Mouse (Mus musculus) kidney, adult 2 months (tissue): ENCODE data around the gene Sort1. TPM values are rescaled to one million over a fixed set of nuclear protein-coding genes. Genes with fewer than 3 reads are reported as not detected.

Experiments used
- DNase-seq: peaks from one replicate; pipeline ENCODE4 v3.0.0; 2021
- H3K27ac ChIP-seq: fragments of 200-500 bp; 2 replicates; pipeline ENCODE4 v1.5.1; 2012; ENCODE audit warnings: low read depth, low read length, control low read depth, inconsistent platforms; ENCODE audit not compliant: insufficient read depth
- H3K27me3 ChIP-seq: fragments of 200-500 bp; replicated peaks from 2 replicates; pipeline ENCODE4 v1.6.1; 2012; ENCODE audit warnings: mild to moderate bottlenecking, moderate library complexity, low read length, inconsistent platforms; ENCODE audit not compliant: control insufficient read depth, insufficient read depth
- H3K36me3 ChIP-seq: fragments of 200-500 bp; 2 replicates; pipeline ENCODE4 v1.6.1; 2012; ENCODE audit warnings: mild to moderate bottlenecking, moderate library complexity, low read length, inconsistent platforms; ENCODE audit not compliant: control insufficient read depth, insufficient read depth
- H3K4me1 ChIP-seq: fragments of 200-500 bp; 2 replicates; pipeline ENCODE4 v1.6.1; 2011; ENCODE audit warnings: low read length; ENCODE audit not compliant: control insufficient read depth, insufficient read depth
- H3K4me3 ChIP-seq: fragments of 200-500 bp; 2 replicates; pipeline ENCODE4 v1.5.1; 2011; ENCODE audit warnings: mild to moderate bottlenecking, low read depth, low read length, control low read depth; ENCODE audit not compliant: insufficient read depth
- CTCF ChIP-seq: fragments of 200-500 bp; conservative IDR thresholded peaks from 2 replicates; pipeline ENCODE4 v1.5.1; 2011; ENCODE audit warnings: low read depth, mild to moderate bottlenecking, control low read depth, low read length, moderate library complexity, mixed read lengths; ENCODE audit not compliant: insufficient read depth, insufficient read length
- POLR2A ChIP-seq: fragments of 200-500 bp; IDR thresholded peaks from one replicate; pipeline ENCODE4 v1.6.1; 2011; ENCODE audit warnings: low read depth, low read length, control low read depth
- WGBS: fragments of 180-500 bp; shearing (Covaris S2); methylation state at CpG from one replicate; pipeline ENCODE4 v1.1.7; 2018; 5-methylcytosine and 5-hydroxymethylcytosine counted together
- polyA plus RNA-seq: library from polyadenylated mRNA; depleted of rRNA; stranded (reverse); fragments of >200 nt; gene quantifications from 2 replicates; pipeline ENCODE4 v1.2.3, GENCODE M21; 2012

The Sort1 gene
- polyA plus RNA-seq, 1 experiment, result 30.2 TPM

DNA sequence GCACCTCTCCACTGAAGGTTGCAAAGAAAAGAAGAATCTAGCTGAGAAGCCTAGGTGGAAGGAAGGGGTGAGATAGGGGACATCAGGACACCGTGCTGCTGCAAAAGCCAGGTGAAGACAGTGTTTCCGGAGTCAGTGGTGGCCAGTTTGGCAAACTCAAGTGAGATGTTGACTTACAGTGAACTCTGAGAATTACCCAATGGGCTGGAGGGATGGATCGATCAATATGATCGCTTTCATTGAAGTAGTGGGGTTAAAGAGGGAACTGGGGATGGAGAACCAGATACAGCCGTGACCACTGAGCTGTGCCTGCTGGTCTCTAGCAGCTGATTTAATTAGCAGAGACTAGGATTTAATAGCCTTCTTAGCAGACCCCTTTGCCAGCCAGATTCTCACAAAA, 53.0 kb downstream of the Sort1 start:
- no peaks in the 10 kb centered on the region; the same call in 1 of the 2 replicates for H3K36me3 ChIP-seq
- 97% methylated on average over 5 of the region's 5 CpGs for WGBS

GRCm38 (mm10) chr3:108341040-108341439, 57.2 kb downstream of the Sort1 start:
- no peak for TF ChIP-seq CTCF
- TF ChIP-seq POLR2A, result no peak
- H3K27me3 ChIP-seq, result no peaks in the 10 kb centered on the region
- no peaks in the 10 kb centered on the region for H3K4me1 ChIP-seq
- no peak overlapping the region for H3K4me3 ChIP-seq
- no peaks in the 10 kb centered on the region; the same call in 1 of the 2 replicates for H3K36me3 ChIP-seq
- DNase-seq, result no peak
- H3K27ac ChIP-seq, result no peak overlapping the region
- 77% methylated on average over 2 of the region's 2 CpGs for WGBS

More for the DNA sequence above, 53.0 kb downstream of the Sort1 start:
- Histone ChIP-seq H3K27ac (no peak overlapping the region), H3K27me3 (no peaks in the 10 kb centered on the region), H3K4me1 (no peaks in the 10 kb centered on the region), H3K4me3 (no peak overlapping the region)
- TF ChIP-seq CTCF (no peak), POLR2A (no peak)
- no peak for DNase-seq

DNA sequence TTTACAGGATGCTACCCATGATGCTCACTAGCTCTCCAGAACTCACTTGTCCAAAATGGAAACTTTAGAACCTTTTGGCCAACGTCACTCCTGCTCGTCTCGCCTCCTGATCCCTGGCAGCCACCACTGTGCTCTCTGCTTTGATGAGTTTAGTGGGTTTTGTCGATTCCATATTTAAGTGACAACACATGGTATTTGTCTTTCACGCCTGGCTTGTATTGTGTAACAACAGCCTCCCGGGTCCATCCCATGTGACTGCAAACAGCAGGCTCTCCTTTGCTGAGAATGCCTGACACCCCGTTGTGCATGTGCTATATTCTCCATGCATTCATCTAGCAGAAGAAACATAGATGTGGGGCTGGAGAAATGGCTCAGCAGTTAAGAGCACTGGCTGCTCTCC, 58.3 kb downstream of the Sort1 start:
- Histone ChIP-seq H3K4me3 (no peak overlapping the region), H3K27me3 (no peaks in the 10 kb centered on the region), H3K27ac (no peak overlapping the region), H3K4me1 (no peaks in the 10 kb centered on the region), H3K36me3 (no peaks in the 10 kb centered on the region; the same call in 1 of the 2 replicates)
- TF ChIP-seq CTCF (no peak), POLR2A (no peak)
- no peak for DNase-seq
- WGBS, result 83% methylated on average over 7 of the region's 7 CpGs

DNA sequence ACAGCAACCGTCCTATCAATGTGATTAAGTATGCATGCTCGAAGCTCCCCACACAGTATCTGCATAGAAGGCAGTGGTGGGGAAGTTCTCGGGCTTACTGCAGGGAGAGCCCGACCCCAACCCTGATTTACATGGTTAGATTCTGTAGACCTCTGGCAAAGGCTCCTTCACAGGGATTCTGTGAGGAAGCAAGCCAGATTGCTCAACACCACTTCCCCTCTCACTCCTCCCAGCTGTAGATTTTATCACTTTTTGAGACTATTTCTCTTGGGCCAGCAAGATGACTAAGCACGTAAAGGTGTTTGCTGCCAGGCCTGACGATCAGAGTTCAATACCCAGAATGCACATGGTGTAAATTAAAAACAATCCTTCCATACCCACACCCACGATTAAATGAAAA, 62.0 kb downstream of the Sort1 start:
- Histone ChIP-seq H3K27me3 (no peaks in the 10 kb centered on the region), H3K4me1 (no peaks in the 10 kb centered on the region), H3K36me3 (no peaks in the 10 kb centered on the region; the same call in 1 of the 2 replicates), H3K27ac (no peak overlapping the region), H3K4me3 (no peak overlapping the region)
- DNase-seq, result no peak
- TF ChIP-seq CTCF (no peak), POLR2A (no peak)
- 76% methylated on average over 7 of the region's 7 CpGs for WGBS

- Histone ChIP-seq H3K4me1 (no peaks in the 10 kb centered on the region), H3K36me3 (no peaks in the 10 kb centered on the region; the same call in 1 of the 2 replicates), H3K27me3 (no peaks in the 10 kb centered on the region), H3K4me3 (no peak overlapping the region), H3K27ac (no peak overlapping the region)
- TF ChIP-seq CTCF, result no peak
- no peak for TF ChIP-seq POLR2A
- DNase-seq, result no peak
- 80% methylated on average over 9 of the region's 9 CpGs for WGBS
These were observed 64.5 kb downstream of the Sort1 start for GRCm38 (mm10) chr3:108348376-108348775.

DNA sequence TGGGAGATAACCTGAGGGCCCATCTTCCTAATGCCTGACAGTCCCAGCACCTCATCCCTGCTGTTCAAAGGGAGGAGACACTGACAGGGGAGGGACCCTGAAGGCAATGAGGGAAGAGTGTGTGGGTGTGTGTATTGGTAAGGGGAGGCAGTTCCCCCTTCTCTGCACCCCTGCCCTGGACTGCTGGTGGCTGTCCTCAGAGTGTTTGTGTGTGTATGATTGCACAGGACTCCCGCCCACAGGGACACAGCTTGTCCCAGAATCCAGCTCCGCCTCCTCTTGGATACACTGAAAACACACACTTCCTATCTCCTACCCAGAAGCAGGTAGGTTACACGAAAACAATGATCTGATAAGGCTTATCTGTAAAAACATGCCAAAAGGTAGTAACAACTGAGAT, 71.4 kb downstream of the Sort1 start:
- 96% methylated on average over 3 of the region's 3 CpGs for WGBS
- no peaks in the 10 kb centered on the region for H3K27me3 ChIP-seq
- no peaks in the 10 kb centered on the region for H3K36me3 ChIP-seq
- no peak overlapping the region for H3K27ac ChIP-seq
- DNase-seq, result no peak
- H3K4me3 ChIP-seq, result no peak overlapping the region
- TF ChIP-seq CTCF, result no peak
- no peaks in the 10 kb centered on the region for H3K4me1 ChIP-seq

DNA sequence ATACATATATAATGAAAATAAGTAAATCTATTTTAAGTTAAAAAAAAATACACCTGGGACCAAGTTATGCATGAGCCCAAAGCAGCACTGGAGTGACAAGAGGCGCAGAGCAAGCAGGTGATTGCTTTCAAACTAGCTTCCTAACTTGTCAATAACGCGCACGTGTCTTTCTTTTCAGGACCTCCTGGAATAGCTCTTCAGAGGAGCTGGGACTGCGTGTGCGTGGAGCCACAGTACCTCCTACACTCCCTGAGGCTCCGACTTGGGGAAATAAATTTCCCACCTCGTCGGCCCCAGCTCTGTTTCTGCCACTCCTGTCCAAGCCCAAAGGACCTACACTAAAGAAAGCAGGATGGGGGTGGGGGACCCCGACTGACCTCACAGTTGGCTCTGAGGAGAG, 73.2 kb downstream of the Sort1 start:
- no peak overlapping the region for H3K27ac ChIP-seq
- 79% methylated on average over 10 of the region's 10 CpGs for WGBS
- no peaks in the 10 kb centered on the region for H3K27me3 ChIP-seq
- no peak overlapping the region for H3K4me3 ChIP-seq
- H3K36me3 ChIP-seq, result no peaks in the 10 kb centered on the region
- DNase-seq, result no peak
- TF ChIP-seq POLR2A, result no peak
- no peak for TF ChIP-seq CTCF
- H3K4me1 ChIP-seq, result no peaks in the 10 kb centered on the region

DNA sequence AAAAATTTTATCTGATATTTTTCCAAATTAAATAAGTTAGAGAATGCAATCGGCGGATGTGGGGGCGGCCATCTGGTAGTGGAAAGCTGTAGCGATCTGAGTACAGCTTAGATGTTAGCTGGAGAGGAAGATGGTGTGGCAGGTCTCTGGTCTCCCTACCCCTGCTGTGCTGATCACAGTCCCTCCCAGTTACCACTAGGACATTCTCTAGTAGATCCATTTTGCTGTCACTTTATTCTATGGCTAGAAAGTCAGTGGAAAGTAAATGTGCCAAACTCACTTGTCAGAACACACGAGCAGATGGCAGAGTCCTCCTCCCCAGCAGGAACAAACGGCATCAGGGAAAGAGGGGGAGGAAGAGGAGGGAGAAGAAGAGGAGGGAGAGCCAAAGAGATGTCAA, 74.6 kb downstream of the Sort1 start:
- H3K27me3 ChIP-seq, result no peaks in the 10 kb centered on the region
- H3K4me3 ChIP-seq, result no peak overlapping the region
- WGBS, result 77% methylated on average over 6 of the region's 6 CpGs
- no peaks in the 10 kb centered on the region for H3K36me3 ChIP-seq
- TF ChIP-seq CTCF, result no peak
- no peak for TF ChIP-seq POLR2A
- no peak overlapping the region for H3K27ac ChIP-seq
- DNase-seq, result no peak
- no peaks in the 10 kb centered on the region for H3K4me1 ChIP-seq
